Mouse (Mus musculus) embryonic facial prominence, embryonic 13.5 days (tissue): ENCODE results near the gene Dnajb14. TPM values are rescaled to one million over a fixed set of nuclear protein-coding genes. Genes with fewer than 3 reads are reported as not detected.
"Not testable (repeated sequence)": the region's sequence is repeated elsewhere in the genome, so short reads cannot be mapped to it uniquely, and the experiment has no call there.

Source experiments
- ATAC-seq: fragments of 200-750 bp; cut with Nextera tagmentation; 2 replicates; pipeline ENCODE4 v1.8.0; 2017; ENCODE audit warnings: low read depth; ENCODE audit not compliant: insufficient number of reproducible peaks, insufficient read depth, low FRiP score, low TSS enrichment
- H3K27ac ChIP-seq: fragments of 300-500 bp; sonication (generic); 2 replicates; pipeline ENCODE4 v1.5.1; 2015; ENCODE audit warnings: moderate library complexity, mild to moderate bottlenecking, inconsistent platforms
- H3K27me3 ChIP-seq: fragments of 300-500 bp; sonication (generic); 2 replicates; pipeline ENCODE4 v1.6.1; 2015; ENCODE audit warnings: mild to moderate bottlenecking, inconsistent platforms
- H3K36me3 ChIP-seq: fragments of 300-500 bp; sonication (generic); 2 replicates; pipeline ENCODE4 v1.6.1; 2015; ENCODE audit warnings: mild to moderate bottlenecking, inconsistent platforms
- H3K4me1 ChIP-seq: fragments of 300-500 bp; sonication (generic); 2 replicates; pipeline ENCODE4 v1.6.1; 2015; ENCODE audit warnings: inconsistent platforms
- H3K4me2 ChIP-seq: fragments of 300-500 bp; sonication (generic); 2 replicates; pipeline ENCODE4 v1.6.1; 2015; ENCODE audit warnings: moderate library complexity, mild to moderate bottlenecking, inconsistent platforms
- H3K4me3 ChIP-seq: fragments of 300-500 bp; sonication (generic); 2 replicates; pipeline ENCODE4 v1.5.1; 2015; ENCODE audit warnings: mild to moderate bottlenecking, inconsistent platforms
- H3K9ac ChIP-seq: fragments of 300-500 bp; sonication (generic); 2 replicates; pipeline ENCODE4 v1.6.1; 2015; ENCODE audit warnings: mild to moderate bottlenecking, inconsistent platforms
- H3K9me3 ChIP-seq: fragments of 300-500 bp; sonication (generic); 2 replicates; pipeline ENCODE4 v1.6.1; 2016; ENCODE audit warnings: inconsistent platforms
- WGBS: fragments of 180-500 bp; shearing (Covaris S2); methylation state at CpG from one replicate; pipeline ENCODE4 v1.1.7; 2015; ENCODE audit warnings: mixed read lengths; 5-methylcytosine and 5-hydroxymethylcytosine counted together
- polyA plus RNA-seq: library from polyadenylated mRNA; unstranded; fragments of >200 nt; fragmentation: Nextera tagmentation; extraction: Ambion mirVana; gene quantifications from 2 replicates; pipeline ENCODE4 v1.2.1, GENCODE M21; 2015

Gene Dnajb14
- polyA plus RNA-seq, 1 experiment from 2014 or later = 9.9 TPM

GRCm38 (mm10) chr3:137846552-137846951 is 20.9 kb upstream of the Dnajb14 start:
- H3K4me1 ChIP-seq = no peaks in the 10 kb centered on the region
- WGBS = 79% methylated on average over 5 of the region's 5 CpGs
- no peak for ATAC-seq

GRCm38 (mm10) chr3:137848354-137848753 is 19.1 kb upstream of the Dnajb14 start:
- no peak for ATAC-seq
- no peaks in the 10 kb centered on the region for H3K36me3 ChIP-seq
- H3K9me3 ChIP-seq = no peaks in the 10 kb centered on the region
- 90% methylated on average over 9 of the region's 9 CpGs for WGBS
- H3K4me1 ChIP-seq = no peaks in the 10 kb centered on the region
- no peak overlapping the region for H3K4me3 ChIP-seq
- H3K9ac ChIP-seq = no peak overlapping the region
- no peaks in the 10 kb centered on the region for H3K27me3 ChIP-seq
- no peak overlapping the region for H3K4me2 ChIP-seq
- H3K27ac ChIP-seq = no peak overlapping the region

More at GRCm38 (mm10) chr3:137846552-137846951, 20.9 kb upstream of the Dnajb14 start:
- H3K4me3 ChIP-seq = no peak overlapping the region
- no peaks in the 10 kb centered on the region for H3K27me3 ChIP-seq
- no peak overlapping the region for H3K27ac ChIP-seq
- H3K36me3 ChIP-seq = no peaks in the 10 kb centered on the region
- no peak overlapping the region for H3K4me2 ChIP-seq
- no peaks in the 10 kb centered on the region for H3K9me3 ChIP-seq
- no peak overlapping the region for H3K9ac ChIP-seq

- Histone ChIP-seq H3K9ac (no peak overlapping the region), H3K27me3 (no peaks in the 10 kb centered on the region), H3K36me3 (no peaks in the 10 kb centered on the region), H3K4me3 (no peak overlapping the region), H3K4me1 (no peaks in the 10 kb centered on the region), H3K4me2 (no peak overlapping the region), H3K9me3 (no peaks in the 10 kb centered on the region), H3K27ac (no peak overlapping the region)
- no peak for ATAC-seq
- 84% methylated on average over 5 of the region's 5 CpGs for WGBS
Observed at GRCm38 (mm10) chr3:137849697-137850096, 17.8 kb upstream of the Dnajb14 start.

GRCm38 (mm10) chr3:137851196-137851595 is 16.3 kb upstream of the Dnajb14 start:
- no peak overlapping the region for H3K9ac ChIP-seq
- no peaks in the 10 kb centered on the region for H3K9me3 ChIP-seq
- WGBS = 90% methylated on average over 2 of the region's 2 CpGs
- H3K4me2 ChIP-seq = no peak overlapping the region
- H3K36me3 ChIP-seq = no peaks in the 10 kb centered on the region
- no peaks in the 10 kb centered on the region for H3K27me3 ChIP-seq
- H3K4me3 ChIP-seq = no peak overlapping the region
- no peak overlapping the region for H3K27ac ChIP-seq
- no peak for ATAC-seq
- H3K4me1 ChIP-seq = no peaks in the 10 kb centered on the region

GRCm38 (mm10) chr3:137853011-137853410 is 14.5 kb upstream of the Dnajb14 start:
- H3K36me3 ChIP-seq, H3K4me1 ChIP-seq, H3K9ac ChIP-seq, H3K4me2 ChIP-seq, H3K27me3 ChIP-seq, H3K4me3 ChIP-seq, ATAC-seq, H3K9me3 ChIP-seq, H3K27ac ChIP-seq: not testable (repeated sequence)
- WGBS = 100% methylated on average over 1 of the region's 1 CpGs

GRCm38 (mm10) chr3:137855328-137855727 is 12.1 kb upstream of the Dnajb14 start:
- H3K27ac ChIP-seq = no peak overlapping the region
- H3K4me3 ChIP-seq = no peak overlapping the region
- no peak overlapping the region for H3K4me2 ChIP-seq
- H3K9ac ChIP-seq = no peak overlapping the region
- no peaks in the 10 kb centered on the region for H3K27me3 ChIP-seq
- no peaks in the 10 kb centered on the region for H3K9me3 ChIP-seq
- ATAC-seq = no peak
- 62% methylated on average over 3 of the region's 3 CpGs for WGBS
- H3K36me3 ChIP-seq = no peaks in the 10 kb centered on the region
- no peaks in the 10 kb centered on the region for H3K4me1 ChIP-seq

GRCm38 (mm10) chr3:137856061-137856460 is 11.4 kb upstream of the Dnajb14 start:
- H3K9me3 ChIP-seq = no peaks in the 10 kb centered on the region
- no peak overlapping the region for H3K4me3 ChIP-seq
- no peak for ATAC-seq
- H3K4me1 ChIP-seq = no peaks in the 10 kb centered on the region
- no peaks in the 10 kb centered on the region for H3K36me3 ChIP-seq
- 75% methylated on average over 7 of the region's 7 CpGs for WGBS
- no peaks in the 10 kb centered on the region for H3K27me3 ChIP-seq
- H3K27ac ChIP-seq = no peak overlapping the region
- H3K9ac ChIP-seq = no peak overlapping the region
- H3K4me2 ChIP-seq = no peak overlapping the region

GRCm38 (mm10) chr3:137860394-137861170 is 6.9 kb upstream of the Dnajb14 start:
- Histone ChIP-seq H3K9ac (no peak overlapping the region), H3K9me3 (no peaks in the 10 kb centered on the region), H3K27me3 (no peaks in the 10 kb centered on the region), H3K4me2 (no peak overlapping the region), H3K27ac (no peak overlapping the region), H3K4me1 (peaks cover 4% of the 10 kb centered on the region; the same call in 1 of the 2 replicates), H3K36me3 (no peaks in the 10 kb centered on the region), H3K4me3 (no peak overlapping the region)
- no peak for ATAC-seq
- WGBS = 75% methylated on average over 8 of the region's 8 CpGs

- no peak overlapping the region for H3K9ac ChIP-seq
- peaks cover 4% of the 10 kb centered on the region for H3K36me3 ChIP-seq
- no peaks in the 10 kb centered on the region for H3K27me3 ChIP-seq
- WGBS = 86% methylated on average over 4 of the region's 4 CpGs
- H3K4me1 ChIP-seq = peaks cover 8% of the 10 kb centered on the region; the same call in 1 of the 2 replicates
- no peak overlapping the region for H3K4me2 ChIP-seq
- ATAC-seq = no peak
- no peak overlapping the region for H3K27ac ChIP-seq
- H3K4me3 ChIP-seq = no peak overlapping the region
- no peaks in the 10 kb centered on the region for H3K9me3 ChIP-seq
Observed at GRCm38 (mm10) chr3:137861436-137861835, 6.0 kb upstream of the Dnajb14 start.

GRCm38 (mm10) chr3:137862600-137862999 is 4.9 kb upstream of the Dnajb14 start:
- ATAC-seq = no peak
- no peak overlapping the region for H3K4me3 ChIP-seq
- H3K4me1 ChIP-seq = peaks cover 16% of the 10 kb centered on the region
- WGBS = 95% methylated on average over 3 of the region's 3 CpGs
- H3K9ac ChIP-seq = no peak overlapping the region
- no peak overlapping the region for H3K27ac ChIP-seq
- H3K4me2 ChIP-seq = no peak overlapping the region
- H3K27me3 ChIP-seq = no peaks in the 10 kb centered on the region
- H3K9me3 ChIP-seq = no peaks in the 10 kb centered on the region
- H3K36me3 ChIP-seq = peaks cover 4% of the 10 kb centered on the region

- 29% methylated on average over 22 of the region's 22 CpGs for WGBS
Observed at GRCm38 (mm10) chr3:137863330-137864123, 3.9 kb upstream of the Dnajb14 start.

More at GRCm38 (mm10) chr3:137863330-137864123, 3.9 kb upstream of the Dnajb14 start:
- H3K27ac ChIP-seq = peak overlapping the region; percentile 98
- peaks cover 18% of the 10 kb centered on the region for H3K4me1 ChIP-seq
- H3K27me3 ChIP-seq = no peaks in the 10 kb centered on the region
- H3K4me2 ChIP-seq = peak overlapping the region; percentile 65
- no peaks in the 10 kb centered on the region for H3K9me3 ChIP-seq
- H3K4me3 ChIP-seq = peak overlapping the region; percentile 80
- peaks cover 4% of the 10 kb centered on the region for H3K36me3 ChIP-seq
- H3K9ac ChIP-seq = peak overlapping the region; percentile 75
- ATAC-seq = no peak
